Mouse (Mus musculus) neural tube, embryonic 11.5 days (tissue): ENCODE data around the gene Snx25. TPM values are rescaled to one million over a fixed set of nuclear protein-coding genes. Genes with fewer than 3 reads are reported as not detected.

ENCODE experiments used
- ATAC-seq: fragments of 200-750 bp; cut with Nextera tagmentation; 2 replicates; pipeline ENCODE4 v1.8.0; 2017; ENCODE audit warnings: moderate number of reproducible peaks, mild to moderate bottlenecking, moderate TSS enrichment, moderate library complexity; ENCODE audit not compliant: insufficient read depth, low FRiP score, low TSS enrichment
- DNase-seq: peaks from one replicate; pipeline ENCODE4 v3.0.0-alpha.2; 2015; ENCODE audit warnings: low spot score
- H3K27ac ChIP-seq: fragments of 300-500 bp; sonication (generic); 2 replicates; pipeline ENCODE4 v1.5.1; 2014; ENCODE audit warnings: low read depth, mild to moderate bottlenecking, low read length
- H3K27me3 ChIP-seq: fragments of 300-500 bp; sonication (generic); 2 replicates; pipeline ENCODE4 v1.6.1; 2014; ENCODE audit warnings: mild to moderate bottlenecking, low read length, mixed read lengths; ENCODE audit not compliant: control insufficient read depth, insufficient read depth
- H3K36me3 ChIP-seq: fragments of 300-500 bp; sonication (generic); 2 replicates; pipeline ENCODE4 v1.6.1; 2014; ENCODE audit warnings: mild to moderate bottlenecking, low read length, moderate library complexity, mixed read lengths; ENCODE audit not compliant: control insufficient read depth, insufficient read depth
- H3K4me1 ChIP-seq: fragments of 300-500 bp; sonication (generic); 2 replicates; pipeline ENCODE4 v1.6.1; 2014; ENCODE audit warnings: low read length, mixed read lengths; ENCODE audit not compliant: control insufficient read depth, insufficient read depth
- H3K4me2 ChIP-seq: fragments of 300-500 bp; sonication (generic); 2 replicates; pipeline ENCODE4 v1.6.1; 2014; ENCODE audit warnings: low read depth, mild to moderate bottlenecking, moderate library complexity
- H3K4me3 ChIP-seq: fragments of 300-500 bp; sonication (generic); 2 replicates; pipeline ENCODE4 v1.5.1; 2014; ENCODE audit warnings: low read depth, low read length
- H3K9ac ChIP-seq: fragments of 300-500 bp; sonication (generic); 2 replicates; pipeline ENCODE4 v1.6.1; 2014; ENCODE audit warnings: mild to moderate bottlenecking, low read length
- H3K9me3 ChIP-seq: fragments of 300-500 bp; sonication (generic); 2 replicates; pipeline ENCODE4 v1.6.1; 2016; ENCODE audit warnings: low read length; ENCODE audit not compliant: control insufficient read depth
- WGBS: fragments of 180-500 bp; shearing (Covaris S2); extraction: QIAGEN DNeasy Blood & Tissue Kit; methylation state at CpG from one replicate; pipeline ENCODE4 v1.1.7; 2014; 5-methylcytosine and 5-hydroxymethylcytosine counted together
- polyA plus RNA-seq: library from polyadenylated mRNA; unstranded; fragments of >200 nt; fragmentation: Nextera tagmentation; extraction: Ambion mirVana; gene quantifications from 2 replicates; pipeline ENCODE4 v1.2.1, GENCODE M21; 2014

The Snx25 gene
- polyA plus RNA-seq, 1 experiment from 2014 or later = 8.5 TPM

DNA sequence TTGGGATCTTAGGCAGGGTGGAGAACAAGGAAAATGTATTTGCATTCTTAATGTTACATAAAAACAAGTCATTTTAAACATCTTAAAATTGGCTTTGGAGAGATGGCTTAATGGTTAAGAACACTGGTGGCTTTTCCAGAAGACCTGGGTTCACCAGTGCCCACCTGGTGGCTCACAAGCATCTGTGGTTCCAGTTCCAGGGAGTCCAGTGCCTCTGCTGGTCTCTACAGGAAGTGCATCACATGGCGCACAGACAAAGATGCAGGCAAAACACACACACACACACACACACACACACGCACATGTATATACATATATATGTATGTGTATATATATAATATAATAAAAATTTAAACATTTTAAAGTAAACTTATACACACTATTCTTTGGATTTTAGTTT, 157.8 kb downstream of the Snx25 start:
- WGBS = 95% methylated on average over 2 of the region's 2 CpGs
- no peaks in the 10 kb centered on the region for H3K36me3 ChIP-seq

DNA sequence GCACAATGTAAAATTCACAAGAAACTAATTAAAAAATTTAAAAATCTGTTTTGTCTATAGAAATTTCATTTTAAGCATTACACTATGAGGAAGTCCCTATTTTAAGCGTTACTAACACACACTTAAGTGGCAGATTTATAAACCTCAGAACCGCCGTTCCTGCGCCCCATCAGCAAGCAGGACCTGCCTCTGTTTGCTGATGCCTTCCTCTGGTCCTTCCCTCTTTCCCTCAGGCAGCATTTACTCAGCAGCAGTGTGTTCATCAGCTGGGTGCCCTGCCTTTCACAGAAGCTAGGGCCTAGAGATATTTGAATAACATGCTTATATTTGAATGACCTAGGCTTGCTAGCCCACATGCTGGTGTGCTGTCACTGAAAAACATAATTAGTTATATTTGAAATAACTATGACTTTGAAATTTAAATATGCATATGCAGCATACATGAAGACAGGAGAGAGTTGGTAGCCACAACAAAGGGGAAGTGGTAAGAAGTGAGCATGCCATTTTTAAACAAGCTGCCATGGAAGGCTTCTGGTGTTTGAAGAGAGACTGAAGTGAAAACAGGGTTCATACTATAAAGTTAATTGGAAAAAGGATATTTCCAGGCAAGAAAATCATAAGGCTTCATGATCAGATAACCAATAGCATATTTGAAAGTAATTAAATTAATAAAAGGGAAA, 161.2 kb downstream of the Snx25 start:
- H3K27me3 ChIP-seq = no peaks in the 10 kb centered on the region

More for the DNA sequence above, 157.8 kb downstream of the Snx25 start:
- ATAC-seq (no peak), DNase-seq (no peak)
- Histone ChIP-seq H3K9me3 (no peaks in the 10 kb centered on the region), H3K4me1 (no peaks in the 10 kb centered on the region), H3K4me2 (no peak overlapping the region), H3K27ac (no peak overlapping the region), H3K9ac (no peak overlapping the region), H3K4me3 (no peak overlapping the region), H3K27me3 (no peaks in the 10 kb centered on the region)

DNA sequence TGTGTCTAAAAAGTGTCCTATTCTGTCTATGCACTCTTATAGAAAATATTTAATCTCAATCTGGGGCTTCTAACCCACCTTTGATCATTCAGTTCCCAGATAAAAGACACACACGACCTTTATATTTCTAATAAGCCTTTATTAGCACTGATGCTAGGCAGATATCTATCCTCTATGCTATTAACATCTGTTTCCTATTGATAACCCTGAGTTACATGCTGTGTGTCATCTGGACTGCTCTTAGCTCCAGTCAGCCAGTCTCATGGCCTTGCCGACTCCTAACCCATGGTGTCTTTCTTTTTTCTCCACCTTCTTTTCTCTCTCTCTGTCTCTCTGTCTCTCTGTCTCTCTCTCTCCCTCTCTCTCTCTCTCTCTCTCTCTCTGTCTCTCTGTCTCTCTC, 163.8 kb downstream of the Snx25 start:
- Histone ChIP-seq H3K27ac (no peak overlapping the region), H3K36me3 (peaks cover 3% of the 10 kb centered on the region; the same call in 1 of the 2 replicates), H3K9ac (no peak overlapping the region), H3K9me3 (no peaks in the 10 kb centered on the region), H3K4me2 (no peak overlapping the region), H3K4me1 (no peaks in the 10 kb centered on the region), H3K4me3 (no peak overlapping the region), H3K27me3 (no peaks in the 10 kb centered on the region)
- ATAC-seq = no peak
- WGBS = 56% methylated on average over 2 of the region's 2 CpGs
- no peak for DNase-seq

More for the DNA sequence above, 161.2 kb downstream of the Snx25 start:
- Histone ChIP-seq H3K27ac (no peak overlapping the region), H3K4me3 (no peak overlapping the region), H3K4me1 (no peaks in the 10 kb centered on the region), H3K9ac (no peak overlapping the region), H3K4me2 (no peak overlapping the region), H3K36me3 (peaks cover 3% of the 10 kb centered on the region; the same call in 1 of the 2 replicates), H3K9me3 (no peaks in the 10 kb centered on the region)
- DNase-seq = no peak
- no peak for ATAC-seq
- WGBS = 95% methylated on average over 4 of the region's 4 CpGs

DNA sequence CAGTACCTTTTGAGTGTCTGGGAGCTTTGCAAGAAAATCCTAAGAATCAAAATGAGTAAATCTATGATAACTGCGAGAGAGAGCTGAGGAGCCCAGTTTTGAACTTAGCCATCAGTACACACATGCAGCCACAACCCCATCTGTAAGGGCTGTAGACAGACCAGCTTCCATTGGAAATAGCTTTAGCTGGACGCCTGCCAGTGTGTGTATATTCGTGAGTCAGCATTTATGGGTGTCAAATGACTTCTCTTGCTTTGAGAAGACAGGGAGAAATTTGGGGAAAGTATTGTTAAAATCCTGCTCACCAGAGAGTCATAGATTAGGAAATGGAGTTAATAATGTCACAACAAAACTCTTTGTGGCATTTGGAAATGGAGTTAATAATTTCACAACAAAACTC, 165.3 kb downstream of the Snx25 start:
- H3K27me3 ChIP-seq = no peaks in the 10 kb centered on the region
- H3K9me3 ChIP-seq = no peaks in the 10 kb centered on the region
- no peak overlapping the region for H3K9ac ChIP-seq
- H3K36me3 ChIP-seq = peaks cover 3% of the 10 kb centered on the region; the same call in 1 of the 2 replicates
- no peak for ATAC-seq
- H3K4me3 ChIP-seq = no peak overlapping the region
- H3K4me1 ChIP-seq = no peaks in the 10 kb centered on the region
- no peak for DNase-seq
- WGBS = 86% methylated on average over 3 of the region's 3 CpGs
- H3K27ac ChIP-seq = no peak overlapping the region
- H3K4me2 ChIP-seq = no peak overlapping the region

Other genes with a start within 250 kb of the Snx25 start
- gene Ccdc110, start 217.5 kb downstream of the Snx25 start, polyA plus RNA-seq = not detected in 2 replicates
- 2.3 and 2.9 TPM in 2 replicates for gene 1700029J07Rik, start 176.9 kb downstream of the Snx25 start, polyA plus RNA-seq
- gene Ufsp2, start 176.6 kb downstream of the Snx25 start, polyA plus RNA-seq = 55.7 and 56.7 TPM in 2 replicates
- gene Lrp2bp, start 152.9 kb downstream of the Snx25 start, polyA plus RNA-seq = 0.21 and 0.47 TPM in 2 replicates
- gene Ankrd37, start 146.5 kb downstream of the Snx25 start, polyA plus RNA-seq = 13.4 and 15.6 TPM in 2 replicates
- 20.1 and 22.1 TPM in 2 replicates for gene Cfap97, start 388 bp downstream of the Snx25 start, polyA plus RNA-seq
- 539 and 548 TPM in 2 replicates for gene Slc25a4, start 59.1 kb upstream of the Snx25 start, polyA plus RNA-seq
- gene Helt, start 142.5 kb upstream of the Snx25 start, polyA plus RNA-seq = 0.60 TPM in 1 of 2 replicates, not detected in the other